Mouse (Mus musculus) frontal cortex, postnatal 25 days (tissue): Measurements from ENCODE around the gene Rimbp3.

Source experiments
- DNase-seq, 2 experiments: peaks; one replicate each; pipeline ENCODE4 v3.0.0; 2022; ENCODE audit warnings: low spot score in 2 of 2

The Rimbp3 gene

DNA sequence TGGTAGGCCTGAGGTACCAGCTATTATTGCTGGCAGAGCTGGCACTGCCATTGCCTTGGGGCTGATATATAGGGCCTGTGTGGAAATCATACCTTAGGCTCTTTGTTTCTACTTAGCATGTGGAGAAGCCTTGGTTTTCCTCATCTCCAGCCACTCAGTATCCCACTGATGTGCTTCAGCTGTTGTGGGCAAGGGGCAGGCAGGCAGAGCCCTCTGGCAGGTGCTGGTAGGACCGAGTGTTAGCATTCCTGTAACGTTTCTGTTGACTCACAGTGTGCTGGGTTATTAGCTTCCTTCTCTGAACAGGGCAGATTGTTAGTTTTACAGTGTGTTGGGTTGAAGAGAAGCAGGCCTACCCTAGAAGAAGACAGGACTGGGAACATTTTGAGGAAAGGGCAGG, 46.9 kb downstream of the Rimbp3 start:
- DNase-seq: no peak

DNA sequence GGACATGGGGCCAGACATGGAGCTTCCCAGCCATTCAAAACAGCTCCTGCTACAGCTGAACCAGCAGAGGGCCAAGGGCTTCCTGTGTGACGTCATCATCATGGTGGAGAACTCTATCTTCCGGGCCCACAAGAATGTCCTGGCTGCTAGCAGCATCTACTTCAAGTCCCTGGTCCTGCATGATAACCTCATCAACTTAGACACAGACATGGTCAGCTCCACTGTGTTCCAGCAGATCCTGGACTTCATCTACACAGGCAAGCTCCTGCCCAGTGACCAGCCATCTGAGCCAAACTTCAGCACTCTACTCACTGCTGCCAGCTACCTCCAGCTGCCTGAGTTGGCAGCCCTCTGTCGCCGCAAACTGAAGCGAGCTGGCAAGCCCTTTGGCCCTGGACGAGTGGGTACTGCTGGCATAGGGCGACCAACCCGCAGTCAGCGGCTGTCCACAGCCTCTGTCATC, 49.0 kb downstream of the Rimbp3 start:
- DNase-seq: no peak

GRCm38 (mm10) chr16:17258917-17259316, 50.5 kb downstream of the Rimbp3 start:
- no peak for DNase-seq

DNA sequence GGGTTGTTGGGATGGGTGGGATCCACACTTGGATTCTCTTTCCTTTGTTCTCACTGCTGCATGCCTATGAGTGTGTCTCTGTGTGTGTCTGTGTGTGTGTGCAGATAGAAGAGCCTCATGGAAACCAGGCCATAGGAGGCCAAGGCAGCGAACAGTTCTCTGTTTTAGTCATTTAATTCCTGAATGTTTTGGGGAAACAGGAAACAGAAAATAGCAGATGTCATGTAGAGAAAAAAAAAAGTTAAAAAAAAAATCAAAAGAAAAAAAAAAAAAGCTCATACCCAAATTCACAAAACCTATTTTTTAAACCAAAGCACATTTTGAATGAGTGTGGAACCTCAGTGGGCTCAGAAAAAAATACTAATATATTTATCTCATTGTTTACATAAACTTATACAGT, 52.9 kb downstream of the Rimbp3 start:
- no peak for DNase-seq
